Mouse (Mus musculus): ENCODE measurements around the gene Tesc.

DNA sequence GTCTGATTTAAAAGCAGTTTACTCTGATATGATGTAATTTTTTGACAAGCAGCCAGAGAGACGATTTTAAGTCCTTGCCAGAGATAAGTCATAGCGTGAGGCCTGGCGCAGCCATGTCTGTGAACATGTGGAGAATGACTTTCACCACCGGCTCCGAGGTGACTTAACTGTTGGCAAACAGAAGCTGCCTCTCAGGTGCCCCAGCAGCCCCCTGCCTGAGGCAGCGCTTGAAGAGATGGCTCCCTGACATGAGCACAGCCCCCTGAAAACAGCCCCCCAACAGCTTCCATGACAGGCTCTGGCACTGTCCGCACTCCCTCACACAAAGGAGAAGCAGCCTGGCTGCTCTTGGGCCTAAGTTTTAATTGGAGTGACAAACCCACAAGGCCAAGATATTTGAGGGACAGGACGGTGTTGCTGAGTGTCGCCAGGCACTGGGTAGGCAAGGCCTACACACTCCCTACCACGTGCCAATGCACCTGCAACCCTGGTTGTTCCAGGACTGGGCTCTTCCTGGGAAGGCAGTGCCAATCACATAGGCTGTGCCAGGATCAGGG, 56.7 kb downstream of the Tesc start:
- no peak for TF ChIP-seq CTCF (IDR thresholded peaks at IDR 0.05; ENCODE audit: borderline replicate concordance, insufficient read depth, low read length)
- no peak for TF ChIP-seq POLR2A (IDR thresholded peaks at IDR 0.05; ENCODE audit: low read depth, low read length)
